Mouse (Mus musculus): ENCODE measurements around the gene Pcbp2. TPM values are rescaled to one million over a fixed set of nuclear protein-coding genes. Genes with fewer than 3 reads are reported as not detected.

Gene Pcbp2
- polyA plus RNA-seq (2012; ENCODE audit: insufficient read depth, insufficient read length, low replicate concordance, missing spikeins) = 834 and 975 TPM in 2 replicates

DNA sequence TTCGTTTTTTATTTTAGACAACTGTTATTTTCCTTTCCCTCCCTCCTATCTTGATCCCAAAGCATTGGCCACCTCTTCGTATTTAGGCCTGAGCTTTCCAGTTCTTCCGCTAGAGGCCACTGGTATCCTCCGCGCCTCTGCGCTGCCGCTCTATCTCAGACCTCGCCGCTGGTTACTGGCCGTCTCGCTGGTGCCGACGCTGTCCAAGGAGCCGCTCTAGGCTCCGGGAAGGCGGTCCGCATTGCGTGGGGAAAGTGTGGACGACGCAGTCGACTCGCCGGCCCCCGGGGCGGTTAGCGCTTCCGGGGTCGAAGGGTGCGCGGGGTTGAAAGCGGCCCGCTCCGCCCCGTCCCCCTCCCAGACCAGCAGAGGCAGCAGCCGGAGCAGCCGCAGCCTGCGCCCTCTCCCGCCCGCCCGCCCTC, at the start of gene Pcbp2:
Gene Pcbp2 (plus strand): TSS at position 357 of the 422 bp plus-strand sequence.
- Histone ChIP-seq H3K27ac (ENCODE audit: insufficient read depth, low read depth, low read length) (peak within 1 kb of the TSS; percentile 94), H3K4me3 (ENCODE audit: insufficient read depth, low read depth, low read length) (peak within 1 kb of the TSS; percentile 96), H3K4me1 (ENCODE audit: control insufficient read depth, insufficient read depth, low read length) (no peaks in the 10 kb centered on the region)
- 1% methylated on average over 36 of the region's 40 CpGs for WGBS
- no peak for TF ChIP-seq POLR2A (IDR thresholded peaks at IDR 0.05; ENCODE audit: insufficient read depth, low read depth, low read length)
- TF ChIP-seq CTCF (IDR thresholded peaks at IDR 0.05; ENCODE audit: insufficient read depth, low read depth, low read length) = peak; percentile 74

GRCm38 (mm10) chr15:102420986-102421385, 49.4 kb upstream of the Pcbp2 start:
- TF ChIP-seq CTCF (IDR thresholded peaks at IDR 0.05; ENCODE audit: insufficient read depth, low read depth, low read length) = no peak
- TF ChIP-seq POLR2A (IDR thresholded peaks at IDR 0.05; ENCODE audit: insufficient read depth, low read depth, low read length) = no peak
- Histone ChIP-seq H3K4me3 (ENCODE audit: insufficient read depth, low read depth, low read length) (no peak overlapping the region), H3K4me1 (ENCODE audit: control insufficient read depth, insufficient read depth, low read length) (no peaks in the 10 kb centered on the region), H3K27ac (ENCODE audit: insufficient read depth, low read depth, low read length) (no peak overlapping the region)
- WGBS = 19% methylated on average over 1 of the region's 1 CpGs

DNA sequence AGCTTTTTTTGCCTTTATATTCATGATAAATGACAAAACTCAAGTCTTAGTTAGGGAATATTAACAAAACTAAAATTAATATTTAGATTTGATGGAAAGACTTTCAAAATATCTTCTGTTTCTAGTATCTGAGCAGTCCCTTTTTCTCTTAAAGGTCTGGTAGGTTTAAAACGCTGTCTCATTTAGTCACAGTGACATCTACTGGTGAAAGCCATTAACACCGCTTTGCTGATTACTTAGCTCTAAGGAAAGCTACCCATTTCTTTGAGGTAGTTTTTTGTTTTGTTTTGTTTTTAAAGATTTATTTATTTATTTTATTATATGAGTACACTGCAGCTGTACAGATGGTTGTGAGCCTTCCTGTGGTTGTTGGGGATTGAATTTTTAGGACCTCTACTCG, 48.9 kb upstream of the Pcbp2 start:
- H3K4me1 ChIP-seq (ENCODE audit: control insufficient read depth, insufficient read depth, low read length) = no peaks in the 10 kb centered on the region
- 46% methylated on average over 3 of the region's 3 CpGs for WGBS
- no peak overlapping the region for H3K4me3 ChIP-seq (ENCODE audit: insufficient read depth, low read depth, low read length)
- TF ChIP-seq POLR2A (IDR thresholded peaks at IDR 0.05; ENCODE audit: insufficient read depth, low read depth, low read length) (no peak), CTCF (IDR thresholded peaks at IDR 0.05; ENCODE audit: insufficient read depth, low read depth, low read length) (no peak)
- H3K27ac ChIP-seq (ENCODE audit: insufficient read depth, low read depth, low read length) = no peak overlapping the region

GRCm38 (mm10) chr15:102423602-102424240, 46.6 kb upstream of the Pcbp2 start:
- 93% methylated on average over 2 of the region's 2 CpGs for WGBS
- Histone ChIP-seq H3K27ac (ENCODE audit: insufficient read depth, low read depth, low read length) (no peak overlapping the region), H3K4me3 (ENCODE audit: insufficient read depth, low read depth, low read length) (no peak overlapping the region), H3K4me1 (ENCODE audit: control insufficient read depth, insufficient read depth, low read length) (no peaks in the 10 kb centered on the region)
- TF ChIP-seq POLR2A (IDR thresholded peaks at IDR 0.05; ENCODE audit: insufficient read depth, low read depth, low read length) (no peak), CTCF (IDR thresholded peaks at IDR 0.05; ENCODE audit: insufficient read depth, low read depth, low read length) (no peak)

DNA sequence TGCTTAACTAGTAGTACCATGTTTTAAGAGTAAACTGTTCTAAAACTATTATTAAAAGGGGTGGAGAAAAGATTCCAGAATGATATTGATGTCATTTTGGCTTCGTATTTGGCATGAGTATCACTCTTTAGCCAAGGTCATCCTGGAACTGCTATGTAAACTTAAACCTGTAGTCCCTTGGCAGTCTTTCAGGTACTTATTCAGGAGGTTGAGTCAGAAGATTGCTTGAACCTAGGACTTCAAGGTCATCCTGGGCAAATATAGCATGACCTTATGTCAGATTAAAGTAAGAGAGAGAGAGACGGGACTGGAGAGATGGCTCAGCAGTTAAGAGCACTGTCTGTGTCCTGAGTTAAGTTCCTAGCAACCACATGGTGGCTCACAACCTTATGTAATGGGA, 45.7 kb upstream of the Pcbp2 start:
- TF ChIP-seq POLR2A (IDR thresholded peaks at IDR 0.05; ENCODE audit: insufficient read depth, low read depth, low read length) (no peak), CTCF (IDR thresholded peaks at IDR 0.05; ENCODE audit: insufficient read depth, low read depth, low read length) (no peak)
- Histone ChIP-seq H3K4me1 (ENCODE audit: control insufficient read depth, insufficient read depth, low read length) (no peaks in the 10 kb centered on the region), H3K4me3 (ENCODE audit: insufficient read depth, low read depth, low read length) (no peak overlapping the region), H3K27ac (ENCODE audit: insufficient read depth, low read depth, low read length) (no peak overlapping the region)
- WGBS = 89% methylated on average over 2 of the region's 2 CpGs

DNA sequence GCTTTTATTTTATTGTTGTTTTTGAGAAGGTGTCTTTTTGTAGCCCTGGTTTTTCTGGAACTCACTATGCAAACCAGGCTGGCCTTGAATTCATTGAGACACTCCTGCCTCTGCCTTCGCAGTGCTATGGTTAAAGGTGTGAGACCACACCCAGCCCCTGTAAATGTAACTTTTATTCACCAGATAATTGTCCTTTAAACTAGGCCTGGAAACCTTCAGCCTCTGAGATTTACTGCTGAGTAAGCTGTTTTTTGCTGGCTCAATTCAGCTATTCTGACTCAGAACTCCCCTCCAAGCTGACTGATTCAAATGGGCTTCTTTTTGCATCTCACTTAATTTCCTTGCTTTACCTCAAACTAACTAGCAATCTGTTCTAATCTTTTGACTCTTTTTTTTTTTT, 43.4 kb upstream of the Pcbp2 start:
- no peak overlapping the region for H3K4me3 ChIP-seq (ENCODE audit: insufficient read depth, low read depth, low read length)
- no peak overlapping the region for H3K27ac ChIP-seq (ENCODE audit: insufficient read depth, low read depth, low read length)
- WGBS = 96% methylated on average over 1 of the region's 1 CpGs
- no peaks in the 10 kb centered on the region for H3K4me1 ChIP-seq (ENCODE audit: control insufficient read depth, insufficient read depth, low read length)
- TF ChIP-seq CTCF (IDR thresholded peaks at IDR 0.05; ENCODE audit: insufficient read depth, low read depth, low read length) (no peak), POLR2A (IDR thresholded peaks at IDR 0.05; ENCODE audit: insufficient read depth, low read depth, low read length) (no peak)

GRCm38 (mm10) chr15:102432046-102432445, 38.3 kb upstream of the Pcbp2 start:
- Histone ChIP-seq H3K4me1 (ENCODE audit: control insufficient read depth, insufficient read depth, low read length) (no peaks in the 10 kb centered on the region), H3K4me3 (ENCODE audit: insufficient read depth, low read depth, low read length) (no peak overlapping the region), H3K27ac (ENCODE audit: insufficient read depth, low read depth, low read length) (no peak overlapping the region)
- WGBS = 87% methylated on average over 1 of the region's 1 CpGs
- no peak for TF ChIP-seq CTCF (IDR thresholded peaks at IDR 0.05; ENCODE audit: insufficient read depth, low read depth, low read length)
- no peak for TF ChIP-seq POLR2A (IDR thresholded peaks at IDR 0.05; ENCODE audit: insufficient read depth, low read depth, low read length)

- WGBS = 90% methylated on average over 4 of the region's 4 CpGs
- no peak for TF ChIP-seq CTCF (IDR thresholded peaks at IDR 0.05; ENCODE audit: insufficient read depth, low read depth, low read length)
- TF ChIP-seq POLR2A (IDR thresholded peaks at IDR 0.05; ENCODE audit: insufficient read depth, low read depth, low read length) = no peak
- Histone ChIP-seq H3K4me1 (ENCODE audit: control insufficient read depth, insufficient read depth, low read length) (no peaks in the 10 kb centered on the region), H3K4me3 (ENCODE audit: insufficient read depth, low read depth, low read length) (no peak overlapping the region), H3K27ac (ENCODE audit: insufficient read depth, low read depth, low read length) (no peak overlapping the region)
Observed at GRCm38 (mm10) chr15:102433173-102433572, 37.2 kb upstream of the Pcbp2 start.

- Histone ChIP-seq H3K4me1 (ENCODE audit: control insufficient read depth, insufficient read depth, low read length) (peaks cover 4% of the 10 kb centered on the region), H3K27ac (ENCODE audit: insufficient read depth, low read depth, low read length) (no peak overlapping the region), H3K4me3 (ENCODE audit: insufficient read depth, low read depth, low read length) (no peak overlapping the region)
- 56% methylated on average over 2 of the region's 2 CpGs for WGBS
- no peak for TF ChIP-seq POLR2A (IDR thresholded peaks at IDR 0.05; ENCODE audit: insufficient read depth, low read depth, low read length)
- no peak for TF ChIP-seq CTCF (IDR thresholded peaks at IDR 0.05; ENCODE audit: insufficient read depth, low read depth, low read length)
Observed at GRCm38 (mm10) chr15:102442490-102442889, 27.8 kb upstream of the Pcbp2 start.

Data from olfactory bulb, adult 2 months (tissue).